Mouse (Mus musculus): ENCODE results near the gene Snrpd3. TPM values are rescaled to one million over a fixed set of nuclear protein-coding genes. Genes with fewer than 3 reads are reported as not detected.
A peak's percentile ranks its signal among the peaks of the same experiment; 100 is the strongest.
"Not testable (repeated sequence)": the region's sequence is repeated elsewhere in the genome, so short reads cannot be mapped to it uniquely, and the experiment has no call there.

The Snrpd3 gene
- polyA plus RNA-seq, 1 experiment from 2014 or later, result 70.2 TPM

DNA sequence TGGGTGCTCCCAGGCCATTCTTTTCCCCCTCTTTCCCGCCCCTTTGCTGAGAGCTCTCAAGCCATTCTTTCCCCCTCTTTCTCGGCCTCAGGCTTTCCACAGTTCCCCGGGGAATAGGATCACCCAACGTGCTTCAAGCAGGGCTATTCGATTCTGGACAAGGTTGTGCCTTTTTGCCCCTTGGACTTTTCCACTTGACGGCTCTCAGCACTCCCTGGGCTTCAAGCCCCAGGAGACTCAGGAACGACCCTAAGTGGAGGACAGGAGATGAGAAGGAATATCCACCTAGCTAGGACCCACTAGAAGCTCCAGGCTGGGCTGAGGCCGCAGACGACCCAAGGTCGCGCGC, 653 bp upstream of the Snrpd3 start:
- Histone ChIP-seq H3K36me3 (ENCODE audit: control insufficient read depth, insufficient read depth, low read length) (peaks cover 7% of the 10 kb centered on the region; the same call in 1 of the 2 replicates), H3K4me1 (replicated peaks; ENCODE audit: control insufficient read depth, insufficient read depth) (no peaks in the 10 kb centered on the region; the same call in 1 of the 2 replicates), H3K27ac (replicated peaks) (peak overlapping the region; percentile 99), H3K9ac (ENCODE audit: low read length) (peak overlapping the region; percentile 89), H3K27me3 (ENCODE audit: control insufficient read depth, insufficient read depth, low read length) (no peaks in the 10 kb centered on the region), H3K4me2 (replicated peaks; ENCODE audit: low read depth) (peak overlapping the region; percentile 90), H3K4me3 (ENCODE audit: low read depth, low read length) (peak overlapping the region; percentile 85), H3K9me3 (ENCODE audit: control insufficient read depth, low read length) (no peaks in the 10 kb centered on the region)
- TF ChIP-seq EP300 (optimal IDR thresholded peaks at IDR 0.05) (no peak), CTCF (IDR thresholded peaks at IDR 0.05; ENCODE audit: low read depth) (no peak)
- ATAC-seq (ENCODE audit: low FRiP score, low TSS enrichment) (no peak), DNase-seq (ENCODE audit: low spot score) (no peak)
- under 1% methylated on average over 12 of the region's 12 CpGs for WGBS

DNA sequence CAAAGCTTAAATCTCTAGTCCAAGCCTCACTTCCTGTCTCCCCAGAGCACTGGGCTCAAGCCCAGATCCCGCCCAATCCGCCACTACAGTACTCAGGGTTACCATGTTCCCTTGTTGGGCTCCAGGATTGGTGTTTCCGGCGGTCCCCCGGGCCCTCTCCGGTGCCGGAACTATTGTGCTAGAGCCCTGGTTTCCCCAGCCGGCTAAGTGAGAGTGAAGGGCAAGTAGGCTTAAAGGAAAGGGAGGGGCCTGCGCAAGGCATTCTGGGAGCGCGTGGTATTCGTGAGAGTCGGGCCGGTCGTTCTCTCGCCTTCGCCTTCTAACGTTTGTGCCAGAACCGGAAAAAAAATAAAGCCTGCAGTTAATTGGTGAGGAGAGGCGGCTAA, 400 bp downstream of the Snrpd3 start, which contains the start of gene Gucd1:
Gene Gucd1 (minus strand): TSS at position 215 of the 386 bp plus-strand sequence.
- Histone ChIP-seq H3K4me1 (replicated peaks; ENCODE audit: control insufficient read depth, insufficient read depth) (no peaks in the 10 kb centered on the region; the same call in 1 of the 2 replicates), H3K9ac (ENCODE audit: low read length) (peak within 1 kb of the TSS; percentile 89), H3K27me3 (ENCODE audit: control insufficient read depth, insufficient read depth, low read length) (no peaks in the 10 kb centered on the region), H3K36me3 (ENCODE audit: control insufficient read depth, insufficient read depth, low read length) (peaks cover 5% of the 10 kb centered on the region; the same call in 1 of the 2 replicates), H3K27ac (replicated peaks) (peak within 1 kb of the TSS; percentile 99), H3K4me3 (ENCODE audit: low read depth, low read length) (peak within 1 kb of the TSS; percentile 85), H3K4me2 (replicated peaks; ENCODE audit: low read depth) (peak within 1 kb of the TSS; percentile 90), H3K9me3 (ENCODE audit: control insufficient read depth, low read length) (no peaks in the 10 kb centered on the region)
- under 1% methylated on average over 20 of the region's 20 CpGs for WGBS
- TF ChIP-seq EP300 (optimal IDR thresholded peaks at IDR 0.05) (peak; percentile 86), CTCF (IDR thresholded peaks at IDR 0.05; ENCODE audit: low read depth) (no peak)
- ATAC-seq (ENCODE audit: low FRiP score, low TSS enrichment) (peak; percentile 93), DNase-seq (ENCODE audit: low spot score) (peak; percentile 97)

DNA sequence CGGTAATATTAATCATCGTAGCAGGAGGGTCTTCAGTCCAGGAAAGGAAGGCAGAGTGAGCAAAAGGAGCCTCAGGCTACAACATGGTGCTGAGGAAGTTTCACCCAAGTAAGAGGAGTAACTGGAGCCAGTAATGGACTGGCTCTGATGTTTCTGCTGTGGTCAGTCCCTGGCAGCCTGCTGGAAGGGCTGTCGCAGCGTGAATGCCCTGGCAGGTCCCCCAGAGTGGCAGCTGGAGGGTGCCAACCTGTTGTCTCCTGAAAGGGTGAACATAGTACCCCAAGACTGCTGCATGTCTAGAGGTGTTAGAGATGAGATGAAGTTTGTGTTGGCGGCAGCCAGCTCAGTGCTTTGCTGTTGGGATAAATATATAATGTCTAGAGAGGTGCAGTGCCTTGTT, 3.2 kb downstream of the Snrpd3 start:
- DNase-seq (ENCODE audit: low spot score), result no peak

DNA sequence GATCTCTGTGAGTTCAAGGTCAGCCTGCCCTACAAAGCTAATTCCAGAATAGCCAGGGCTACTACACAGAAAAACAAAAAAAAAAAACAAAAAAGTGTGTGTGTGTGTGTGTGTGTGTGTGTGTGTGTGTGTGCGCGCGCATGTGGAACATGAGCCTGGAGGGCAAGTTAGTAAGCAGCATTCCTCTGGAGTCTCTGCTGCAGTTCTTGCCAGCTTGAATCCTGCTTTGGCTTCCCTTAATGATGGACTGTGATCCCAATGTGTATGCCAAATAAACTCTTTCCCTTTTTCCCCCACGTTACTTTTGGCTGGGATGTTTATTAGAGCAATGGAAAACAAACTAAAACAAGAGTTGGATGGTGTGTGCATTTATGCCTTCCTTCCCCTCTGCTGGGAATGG, 4.3 kb downstream of the Snrpd3 start:
- TF ChIP-seq CTCF (IDR thresholded peaks at IDR 0.05; ENCODE audit: low read depth) (no peak), EP300 (optimal IDR thresholded peaks at IDR 0.05) (no peak)
- no peak overlapping the region for H3K27ac ChIP-seq (replicated peaks)
- no peak overlapping the region for H3K9ac ChIP-seq (ENCODE audit: low read length)
- DNase-seq (ENCODE audit: low spot score), result no peak
- no peak overlapping the region for H3K4me2 ChIP-seq (replicated peaks; ENCODE audit: low read depth)
- no peaks in the 10 kb centered on the region for H3K27me3 ChIP-seq (ENCODE audit: control insufficient read depth, insufficient read depth, low read length)
- no peak for ATAC-seq (ENCODE audit: low FRiP score, low TSS enrichment)
- H3K9me3 ChIP-seq (ENCODE audit: control insufficient read depth, low read length), result no peaks in the 10 kb centered on the region
- no peaks in the 10 kb centered on the region for H3K4me1 ChIP-seq (replicated peaks; ENCODE audit: control insufficient read depth, insufficient read depth)
- H3K4me3 ChIP-seq (ENCODE audit: low read depth, low read length), result no peak overlapping the region
- peaks cover 5% of the 10 kb centered on the region; the same call in 1 of the 2 replicates for H3K36me3 ChIP-seq (ENCODE audit: control insufficient read depth, insufficient read depth, low read length)
- WGBS, result 86% methylated on average over 4 of the region's 4 CpGs

More for the DNA sequence above, 3.2 kb downstream of the Snrpd3 start:
- Histone ChIP-seq H3K9me3 (ENCODE audit: control insufficient read depth, low read length) (no peaks in the 10 kb centered on the region), H3K9ac (ENCODE audit: low read length) (no peak overlapping the region), H3K27ac (replicated peaks) (no peak overlapping the region), H3K4me3 (ENCODE audit: low read depth, low read length) (no peak overlapping the region), H3K27me3 (ENCODE audit: control insufficient read depth, insufficient read depth, low read length) (no peaks in the 10 kb centered on the region), H3K4me2 (replicated peaks; ENCODE audit: low read depth) (no peak overlapping the region), H3K4me1 (replicated peaks; ENCODE audit: control insufficient read depth, insufficient read depth) (no peaks in the 10 kb centered on the region; the same call in 1 of the 2 replicates), H3K36me3 (ENCODE audit: control insufficient read depth, insufficient read depth, low read length) (peaks cover 5% of the 10 kb centered on the region; the same call in 1 of the 2 replicates)
- no peak for ATAC-seq (ENCODE audit: low FRiP score, low TSS enrichment)
- TF ChIP-seq CTCF (IDR thresholded peaks at IDR 0.05; ENCODE audit: low read depth) (no peak), EP300 (optimal IDR thresholded peaks at IDR 0.05) (no peak)
- WGBS, result 92% methylated on average over 5 of the region's 5 CpGs

DNA sequence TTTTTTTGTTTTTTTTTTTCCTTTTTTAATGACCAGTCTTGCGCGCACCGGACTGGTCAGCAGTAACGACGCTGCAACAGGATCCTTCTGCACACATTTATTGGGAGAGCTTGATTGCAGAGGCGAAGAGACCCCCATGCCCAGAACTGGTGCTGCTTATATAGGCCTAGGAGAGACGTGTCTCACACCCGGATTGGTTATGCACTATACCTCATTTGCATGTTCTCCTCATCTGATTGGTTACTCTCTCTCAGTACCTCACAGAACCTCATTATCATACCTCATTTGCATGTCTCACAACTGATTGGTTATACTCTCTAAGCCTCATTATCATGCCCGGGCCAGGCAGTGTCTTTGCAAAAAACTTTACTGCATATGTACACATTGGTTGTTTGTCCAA, 8.1 kb downstream of the Snrpd3 start:
- H3K9ac ChIP-seq (ENCODE audit: low read length); DNase-seq (ENCODE audit: low spot score); H3K27me3 ChIP-seq (ENCODE audit: control insufficient read depth, insufficient read depth, low read length); H3K4me3 ChIP-seq (ENCODE audit: low read depth, low read length); ATAC-seq (ENCODE audit: low FRiP score, low TSS enrichment); H3K9me3 ChIP-seq (ENCODE audit: control insufficient read depth, low read length); H3K4me1 ChIP-seq (replicated peaks; ENCODE audit: control insufficient read depth, insufficient read depth); H3K4me2 ChIP-seq (replicated peaks; ENCODE audit: low read depth); H3K27ac ChIP-seq (replicated peaks); H3K36me3 ChIP-seq (ENCODE audit: control insufficient read depth, insufficient read depth, low read length): not testable (repeated sequence)
- WGBS, result 96% methylated on average over 9 of the region's 9 CpGs

DNA sequence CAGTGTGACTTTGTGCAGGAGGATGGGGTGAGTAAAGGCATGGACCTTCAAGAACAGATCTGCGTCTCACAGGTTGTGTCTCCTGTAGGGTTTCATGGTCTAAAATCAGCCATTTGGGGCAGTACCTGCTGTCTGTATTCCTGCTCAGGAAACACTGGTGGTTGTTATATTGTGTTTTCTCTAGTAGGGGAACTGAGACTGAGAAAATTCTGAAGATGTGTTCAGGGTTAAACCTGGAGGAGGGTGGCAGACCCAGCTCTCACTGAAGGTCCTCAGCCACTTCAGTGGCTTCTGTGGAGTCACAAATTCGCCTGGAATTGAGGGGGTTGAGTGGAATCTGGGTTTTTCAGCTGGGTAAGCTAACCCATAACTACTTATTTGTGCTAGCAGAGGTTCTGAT, 13.0 kb downstream of the Snrpd3 start:
- Histone ChIP-seq H3K27ac (replicated peaks) (no peak overlapping the region), H3K9me3 (ENCODE audit: control insufficient read depth, low read length) (no peaks in the 10 kb centered on the region), H3K4me2 (replicated peaks; ENCODE audit: low read depth) (no peak overlapping the region), H3K4me1 (replicated peaks; ENCODE audit: control insufficient read depth, insufficient read depth) (no peaks in the 10 kb centered on the region), H3K9ac (ENCODE audit: low read length) (no peak overlapping the region), H3K27me3 (ENCODE audit: control insufficient read depth, insufficient read depth, low read length) (no peaks in the 10 kb centered on the region), H3K36me3 (ENCODE audit: control insufficient read depth, insufficient read depth, low read length) (peaks cover 13% of the 10 kb centered on the region), H3K4me3 (ENCODE audit: low read depth, low read length) (no peak overlapping the region)
- DNase-seq (ENCODE audit: low spot score) (no peak), ATAC-seq (ENCODE audit: low FRiP score, low TSS enrichment) (no peak)
- 82% methylated on average over 2 of the region's 2 CpGs for WGBS
- TF ChIP-seq EP300 (optimal IDR thresholded peaks at IDR 0.05) (no peak), CTCF (IDR thresholded peaks at IDR 0.05; ENCODE audit: low read depth) (no peak)
